Mouse (Mus musculus) brain, embryonic 14.5 days (tissue): ENCODE measurements around the gene Acp6.

ENCODE experiments used
- CTCF ChIP-seq: fragments of 200-500 bp; IDR thresholded peaks from 2 replicates; pipeline ENCODE4 v1.5.1; 2012; ENCODE audit warnings: inconsistent platforms, mild to moderate bottlenecking, moderate library complexity, borderline replicate concordance; ENCODE audit not compliant: insufficient read depth, insufficient read length; ENCODE audit errors: extremely low read depth
- POLR2A ChIP-seq: fragments of 200-500 bp; IDR thresholded peaks from 2 replicates; pipeline ENCODE4 v1.6.1; 2012; ENCODE audit warnings: mild to moderate bottlenecking, inconsistent platforms, borderline replicate concordance; ENCODE audit not compliant: poor library complexity, insufficient read depth, insufficient read length, severe bottlenecking; ENCODE audit errors: extremely low read depth

GRCm38 (mm10) chr3:97180527-97180926 lies 21.9 kb downstream of the Acp6 start:
- TF ChIP-seq CTCF, result no peak
- TF ChIP-seq POLR2A, result no peak
